Mouse (Mus musculus) CH12.LX (cell line): ENCODE measurements around the gene Zfp459. TPM values are rescaled to one million over a fixed set of nuclear protein-coding genes. Genes with fewer than 3 reads are reported as not detected.
A peak's percentile ranks its signal among the peaks of the same experiment; 100 is the strongest.
"Not testable (repeated sequence)": the region's sequence is repeated elsewhere in the genome, so short reads cannot be mapped to it uniquely, and the experiment has no call there.

ENCODE experiments used
- DNase-seq: peaks from one replicate; pipeline ENCODE4 v3.0.0-alpha.2; 2013; ENCODE audit errors: extremely low read depth
- H3K27ac ChIP-seq: 2 replicates; pipeline ENCODE4 v1.5.1; 2012; ENCODE audit warnings: low read depth, mild to moderate bottlenecking, control low read depth, moderate library complexity; ENCODE audit not compliant: insufficient read depth
- H3K27me3 ChIP-seq: replicated peaks from 2 replicates; pipeline ENCODE3; 2012; ENCODE audit warnings: inconsistent platforms
- H3K36me3 ChIP-seq, 2 experiments: replicated peaks in 1 of 2; 2 replicates each; pipeline versions ENCODE3 to v1.6.1; 2012; ENCODE audit warnings: inconsistent platforms in 1 of 2, low read length in 1 of 2, mild to moderate bottlenecking in 1 of 2, mixed read lengths in 1 of 2, moderate library complexity in 1 of 2; ENCODE audit not compliant: control insufficient read depth in 1 of 2, insufficient read depth in 1 of 2
- H3K4me1 ChIP-seq, 2 experiments: 2 replicates each; pipeline ENCODE4 v1.6.1; 2012; ENCODE audit warnings: inconsistent platforms in 1 of 2, moderate library complexity in 1 of 2; ENCODE audit not compliant: insufficient read depth in 2 of 2, control insufficient read depth in 1 of 2
- H3K4me2 ChIP-seq: 2 replicates; pipeline ENCODE4 v1.6.1; 2012; ENCODE audit warnings: low read depth, mild to moderate bottlenecking, control low read depth; ENCODE audit not compliant: poor library complexity, insufficient read depth, severe bottlenecking
- H3K4me3 ChIP-seq, 3 experiments: fragments of 150-350 bp in 1 of 3; sonication (generic) in 1 of 3; replicated peaks in 1 of 3; 2 replicates each; pipeline versions ENCODE3 to v1.5.1; 2011 to 2012; ENCODE audit warnings: low read depth in 2 of 3, low read length in 2 of 3, mild to moderate bottlenecking in 2 of 3, moderate library complexity in 2 of 3, control low read depth in 1 of 3, improper control_type of control experiment in 1 of 3, inconsistent platforms in 1 of 3, mixed read lengths in 1 of 3; ENCODE audit not compliant: poor library complexity in 1 of 3
- H3K79me2 ChIP-seq: replicated peaks from 2 replicates; pipeline ENCODE4 v1.6.1; 2012; ENCODE audit warnings: mild to moderate bottlenecking, moderate library complexity; ENCODE audit not compliant: control insufficient read depth, poor library complexity, insufficient read depth, severe bottlenecking; ENCODE audit errors: extremely low read depth
- H3K9ac ChIP-seq: 2 replicates; pipeline ENCODE4 v1.6.1; 2012; ENCODE audit warnings: low read depth, mild to moderate bottlenecking, control low read depth, moderate library complexity; ENCODE audit not compliant: insufficient read depth
- H3K9me3 ChIP-seq: replicated peaks from 2 replicates; pipeline ENCODE3; 2012; ENCODE audit warnings: low read length, inconsistent platforms, mixed read lengths
- ELF1 ChIP-seq: IDR thresholded peaks from 2 replicates; pipeline ENCODE4 v1.6.1; 2014; ENCODE audit warnings: low read depth, mild to moderate bottlenecking, inconsistent platforms, low read length, improper control_type of control experiment
- MAX ChIP-seq: IDR thresholded peaks from 2 replicates; pipeline ENCODE4 v1.6.1; 2011; ENCODE audit warnings: low read length, improper control_type of control experiment
- MAZ ChIP-seq: IDR thresholded peaks from 2 replicates; pipeline ENCODE4 v1.6.1; 2012; ENCODE audit warnings: low read depth, mild to moderate bottlenecking, inconsistent platforms, low read length, improper control_type of control experiment, moderate library complexity
- MYC ChIP-seq: IDR thresholded peaks from 2 replicates; pipeline ENCODE4 v1.6.1; 2011; ENCODE audit warnings: low read depth, mild to moderate bottlenecking, improper control_type of control experiment, low read length
- POLR2AphosphoS2 ChIP-seq: IDR thresholded peaks from 2 replicates; pipeline ENCODE4 v1.6.1; 2011; ENCODE audit warnings: low read depth, low read length, improper control_type of control experiment
- RAD21 ChIP-seq: IDR thresholded peaks from 2 replicates; pipeline ENCODE4 v1.6.1; 2011; ENCODE audit warnings: low read depth, mild to moderate bottlenecking, low read length, improper control_type of control experiment, moderate library complexity
- USF1 ChIP-seq: IDR thresholded peaks from 2 replicates; pipeline ENCODE4 v1.6.1; 2014; ENCODE audit warnings: low read depth, mild to moderate bottlenecking, inconsistent platforms, low read length, improper control_type of control experiment
- USF2 ChIP-seq: conservative IDR thresholded peaks from 2 replicates; pipeline ENCODE4 v1.6.1; 2011; ENCODE audit warnings: low read depth, low read length, improper control_type of control experiment
- ZKSCAN1 ChIP-seq: IDR thresholded peaks from 2 replicates; pipeline ENCODE4 v1.6.1; 2012; ENCODE audit warnings: low read depth, inconsistent platforms, low read length, improper control_type of control experiment, borderline replicate concordance
- dilution Hi-C: fragments of 300-500 bp; cut with MboI; formaldehyde crosslinking; loops from 2 replicates; pipeline ENCODE4 v1.14.3; 2020; ENCODE audit warnings: low sequenced_read_pairs; ENCODE audit not compliant: extremely low pct_unique_long_range_greater_than_20kb, extremely low pct_ligation_motif_present
- in situ Hi-C: fragments of 300-500 bp; cut with MboI; formaldehyde crosslinking; loops from 3 replicates; pipeline ENCODE4 v1.14.3; 2019; ENCODE audit warnings: low sequenced_read_pairs, low pct_ligation_motif_present, low pct_unique_long_range_greater_than_20kb, mixed read lengths
- polyA plus RNA-seq: library from polyadenylated mRNA; unstranded; fragments of >175 nt; gene quantifications from 2 replicates; pipeline ENCODE4 v1.2.1, GENCODE M21; 2012; ENCODE audit warnings: low read depth; ENCODE audit not compliant: insufficient read length
- total RNA-seq, 2 experiments: library from RNA; depleted of rRNA; stranded (reverse); fragments of 300-350 nt in 1 of 2; fragments of >200 nt in 1 of 2; gene quantifications; 2 replicates each; pipeline ENCODE4 v1.2.3; 2012 to 2014

The Zfp459 gene
- total RNA-seq (2012; rRNA removed) (0.47 and 0.63 TPM in 2 replicates), total RNA-seq (2014; rRNA removed) (0.12 TPM in 1 of 2 replicates, not detected in the other), polyA plus RNA-seq (not detected in 2 replicates)

GRCm38 (mm10) chr13:67421207-67421857 lies at the start of gene Zfp459:
Zfp459 (minus strand) TSS chr13:67421418.
- Histone ChIP-seq H3K4me2 (peak within 1 kb of the TSS; percentile 25; the same call in 1 of the 2 replicates), H3K9ac (peak within 1 kb of the TSS; percentile 13; the same call in 1 of the 2 replicates), H3K4me3 (peak within 1 kb of the TSS in 2 of 3 experiments; percentile 24 to 60), H3K79me2 (no peaks in the 10 kb centered on the region), H3K36me3 (no peaks in the 10 kb centered on the region), H3K27ac (no peak within 1 kb of the TSS), H3K9me3 (no peaks in the 10 kb centered on the region), H3K27me3 (no peaks in the 10 kb centered on the region), H3K4me1 (no peaks in the 10 kb centered on the region; a peak in 1 of 4 replicates)
- TF ChIP-seq ZKSCAN1 = no peak
- TF ChIP-seq USF1 = peak; percentile 68
- peak; percentile 60 for TF ChIP-seq USF2
- 0 out of 2 replicates have a peak, but pooled peaks have one; percentile 43 for TF ChIP-seq MYC
- TF ChIP-seq ELF1 = 0 out of 2 replicates have a peak, but pooled peaks have one; percentile 43
- peak; percentile 47; the same call in 1 of the 2 replicates for TF ChIP-seq MAX
- in situ Hi-C loops = no loop called here
- dilution Hi-C loops = no loop called here
- no peak for DNase-seq

GRCm38 (mm10) chr13:67469274-67469673 lies 48.1 kb upstream of the Zfp459 start:
- TF ChIP-seq MAZ = no peak
- TF ChIP-seq RAD21 = no peak
- TF ChIP-seq USF1 = no peak
- TF ChIP-seq POLR2AphosphoS2 = no peak
- in situ Hi-C loops = no loop called here

GRCm38 (mm10) chr13:67463506-67464185 lies 42.4 kb upstream of the Zfp459 start:
- dilution Hi-C loops = not testable (repeated sequence)

More at GRCm38 (mm10) chr13:67469274-67469673, 48.1 kb upstream of the Zfp459 start:
- Histone ChIP-seq H3K9me3 (no peaks in the 10 kb centered on the region), H3K4me3 (no peak overlapping the region), H3K9ac (no peak overlapping the region), H3K27me3 (no peaks in the 10 kb centered on the region), H3K4me1 (peaks cover 0 to 4% of the 10 kb centered on the region in 2 experiments; a peak in 2 of 4 replicates), H3K27ac (no peak overlapping the region), H3K36me3 (peaks cover 5 to 23% of the 10 kb centered on the region in 2 experiments), H3K79me2 (no peaks in the 10 kb centered on the region), H3K4me2 (no peak overlapping the region)
- no peak for DNase-seq
- dilution Hi-C loops = no loop called here

More at GRCm38 (mm10) chr13:67463506-67464185, 42.4 kb upstream of the Zfp459 start:
- H3K36me3 ChIP-seq, in situ Hi-C loops, H3K9ac ChIP-seq, H3K9me3 ChIP-seq, H3K79me2 ChIP-seq, H3K27ac ChIP-seq, H3K27me3 ChIP-seq, H3K4me2 ChIP-seq, H3K4me3 ChIP-seq: not testable (repeated sequence)
- peaks cover 0 to 11% of the 10 kb centered on the region in 2 experiments; a peak in 2 of 4 replicates for H3K4me1 ChIP-seq
- DNase-seq = peak; percentile 21
